Mouse (Mus musculus) telencephalon, adult 2 months (tissue): ENCODE measurements around the gene Mrgprx1.

Experiments
- DNase-seq: peaks from one replicate; pipeline ENCODE4 v3.0.0-alpha.2; 2011; ENCODE audit warnings: low read depth, low spot score

Gene Mrgprx1

DNA sequence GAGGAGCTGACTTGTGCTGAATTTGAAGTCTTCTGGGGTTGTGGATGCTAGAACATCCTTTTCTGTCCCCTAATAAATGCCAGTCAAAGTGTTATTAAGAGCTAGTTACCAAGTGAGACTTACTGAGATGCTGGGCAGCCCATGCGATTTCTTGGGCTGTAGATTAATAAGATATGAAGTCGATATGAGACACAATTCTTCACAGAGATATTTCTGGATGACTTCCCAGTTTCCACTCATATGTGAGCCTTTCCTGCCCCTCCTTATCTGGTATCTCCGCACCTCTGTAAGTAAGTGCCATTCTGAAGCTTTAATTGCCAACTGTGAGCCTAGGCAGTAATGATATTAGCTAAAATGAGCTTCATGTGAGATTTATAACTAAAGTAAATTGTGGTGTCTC, at the start of gene Mrgprx1:
Gene Mrgprx1, minus strand, starts transcription at position 101 of the 400 bp plus-strand sequence.
- no peak for DNase-seq

DNA sequence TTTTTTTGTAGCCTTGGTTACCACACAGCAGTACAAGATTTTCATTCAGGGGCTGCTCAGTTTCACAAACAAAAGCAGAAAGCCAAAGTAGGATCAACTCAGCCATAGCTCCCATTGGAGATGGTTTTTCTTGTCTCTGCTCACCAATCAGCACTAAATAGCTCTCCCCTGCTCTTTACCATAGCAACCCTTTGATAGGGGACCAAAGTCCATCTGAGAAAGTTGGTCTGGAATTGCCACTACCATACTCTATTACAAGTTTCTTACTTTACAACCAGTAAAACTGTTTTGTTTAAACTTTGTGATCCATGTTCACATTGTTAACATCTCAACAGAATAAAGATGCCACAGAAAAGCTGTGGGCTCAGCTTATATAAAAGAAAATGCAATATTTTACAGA, 48.1 kb upstream of the Mrgprx1 start:
- no peak for DNase-seq

DNA sequence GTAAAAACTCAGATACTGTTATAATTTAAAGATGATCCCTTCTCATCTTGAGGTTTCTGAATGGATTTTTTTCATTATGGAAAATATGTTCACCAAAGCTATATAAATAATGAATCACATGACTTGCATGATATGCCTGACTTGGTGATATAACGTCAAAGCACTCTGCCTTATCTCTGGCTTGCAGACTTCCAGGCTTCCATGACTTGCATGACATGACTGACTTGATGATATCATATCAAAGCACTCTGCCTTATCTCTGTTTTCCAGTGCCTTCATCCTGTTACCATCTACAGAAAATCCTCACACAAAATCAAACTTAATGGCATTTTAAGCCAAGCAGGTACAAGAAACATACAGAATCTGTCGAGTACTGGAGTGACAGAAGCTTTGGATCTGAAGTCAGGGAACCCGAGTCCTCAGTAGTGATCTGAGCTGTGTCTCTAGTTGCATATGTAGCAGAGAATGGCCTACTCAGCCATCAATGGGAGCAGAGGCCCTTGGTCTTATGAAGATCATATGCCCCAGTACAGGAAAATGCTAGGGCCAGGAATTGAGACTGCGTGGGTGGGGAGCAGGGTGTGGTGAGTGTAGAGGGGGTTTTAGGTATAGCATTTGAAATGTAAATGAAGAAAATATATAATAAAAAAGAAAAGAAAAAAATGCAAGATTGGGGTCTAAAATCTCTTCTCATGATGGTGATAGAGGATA, 19.2 kb upstream of the Mrgprx1 start:
- DNase-seq: no peak

DNA sequence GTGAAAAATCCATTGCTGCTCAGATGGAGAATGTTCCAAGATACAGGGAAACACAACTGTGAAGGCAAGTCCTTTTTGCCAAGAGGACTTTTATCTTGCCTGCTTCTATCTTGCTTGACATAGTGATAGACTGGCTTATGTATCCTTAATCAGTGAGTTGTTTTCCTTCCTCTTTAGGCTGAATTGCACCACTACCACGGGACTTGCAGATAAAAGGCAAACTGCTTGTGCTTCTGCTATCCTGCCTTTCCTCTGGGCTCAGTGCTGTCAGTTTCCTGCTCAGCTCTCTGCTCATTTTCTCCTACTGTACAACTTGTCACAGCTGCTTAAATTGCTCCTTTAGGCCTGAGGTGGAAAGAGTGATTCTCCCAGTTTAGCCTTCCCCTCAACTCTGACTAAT, 16.6 kb upstream of the Mrgprx1 start:
- no peak for DNase-seq

DNA sequence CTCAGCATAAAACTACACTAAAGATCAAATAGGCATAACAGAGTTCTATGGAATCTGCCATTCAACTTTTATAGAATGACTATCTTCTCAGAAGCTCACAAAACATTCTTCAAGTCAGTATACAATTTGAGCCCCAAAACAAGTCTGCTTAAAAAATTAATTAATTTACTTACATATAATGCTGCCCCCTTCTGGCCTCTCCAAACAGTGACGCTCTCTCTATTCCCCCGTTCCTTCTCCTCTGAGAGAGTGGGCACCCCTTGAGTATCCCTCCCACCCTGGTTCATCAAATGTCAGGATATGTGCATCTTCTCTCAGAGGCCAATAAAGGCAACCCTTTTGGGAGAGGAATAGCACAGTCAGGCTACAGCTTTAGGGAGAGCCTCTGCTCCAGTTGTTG, 9.5 kb downstream of the Mrgprx1 start:
- DNase-seq: no peak

DNA sequence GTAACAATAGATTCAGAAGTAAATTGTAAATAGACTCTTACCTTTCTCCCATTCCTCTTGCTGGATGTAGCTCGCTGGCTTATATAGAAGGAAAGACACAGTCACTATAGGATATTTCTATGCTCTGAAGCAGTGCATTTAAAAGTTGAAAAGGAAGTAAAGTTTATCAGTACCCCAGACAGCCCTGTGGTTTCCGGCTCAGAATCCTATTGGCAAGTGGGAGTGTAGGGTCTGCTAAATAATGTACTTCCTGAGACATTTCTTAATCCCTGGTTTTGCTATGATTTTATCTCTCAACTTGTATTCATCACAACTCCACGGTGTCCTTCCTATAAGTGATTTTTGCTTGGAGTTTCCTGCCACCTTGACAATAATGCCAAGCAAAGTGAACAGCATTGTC, 31.7 kb downstream of the Mrgprx1 start:
- no peak for DNase-seq

DNA sequence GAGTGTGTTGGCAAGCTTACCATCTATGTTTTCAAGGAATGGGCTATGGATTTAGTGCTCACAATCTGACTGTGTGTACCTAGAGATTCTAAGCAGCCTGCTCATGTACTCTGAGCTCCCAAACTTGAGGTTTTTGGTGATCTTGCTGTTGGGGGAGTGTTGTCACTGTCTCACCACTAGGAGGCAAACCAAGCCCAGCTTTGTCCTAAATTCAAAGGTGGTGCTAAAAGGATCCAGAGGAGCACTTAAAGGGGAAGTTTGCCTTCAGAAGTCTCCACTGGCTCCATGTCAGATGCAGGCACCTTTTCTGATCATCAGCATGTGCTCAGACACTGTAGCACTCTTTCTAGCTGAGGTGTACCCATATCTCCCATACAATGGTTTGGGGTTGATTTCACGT, 40.6 kb downstream of the Mrgprx1 start:
- DNase-seq: no peak

DNA sequence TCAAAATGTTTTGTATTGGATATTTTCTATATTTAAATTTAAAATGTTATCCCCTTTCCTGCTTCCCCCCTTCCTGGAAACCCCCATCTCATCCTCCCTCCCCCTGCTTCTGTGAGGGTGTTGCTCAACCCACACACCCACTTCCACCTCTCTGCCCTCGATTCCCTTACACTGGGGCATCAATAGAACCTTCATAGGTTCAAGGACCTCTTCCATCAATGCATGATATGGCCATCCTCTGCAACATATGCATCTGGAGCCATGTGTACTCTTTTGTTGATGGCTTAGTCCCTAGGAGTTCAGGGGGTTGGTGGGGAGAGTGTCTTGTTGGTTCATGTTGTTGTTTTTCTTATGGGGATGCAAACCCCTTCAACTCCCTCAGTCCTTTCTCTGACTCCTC, 45.4 kb downstream of the Mrgprx1 start, which contains the start of gene Mrgpra4:
Gene Mrgpra4, minus strand, starts transcription at position 101 of the 400 bp plus-strand sequence.
- DNase-seq: no peak
